Mouse (Mus musculus) embryonic facial prominence, embryonic 11.5 days (tissue): ENCODE data around the gene Mxd4. TPM values are rescaled to one million over a fixed set of nuclear protein-coding genes. Genes with fewer than 3 reads are reported as not detected.
A peak's percentile ranks its signal among the peaks of the same experiment; 100 is the strongest.

Experiments
- ATAC-seq: fragments of 200-750 bp; cut with Nextera tagmentation; replicated peaks from 2 replicates; pipeline ENCODE4 v1.8.0; 2017; ENCODE audit warnings: low read depth; ENCODE audit not compliant: insufficient number of reproducible peaks, low FRiP score, low TSS enrichment
- DNase-seq: peaks from one replicate; pipeline ENCODE4 v3.0.0-alpha.2; 2015; ENCODE audit warnings: low spot score
- H3K27ac ChIP-seq: fragments of 300-500 bp; sonication (generic); replicated peaks from 2 replicates; pipeline ENCODE4 v1.5.1; 2014; ENCODE audit warnings: mild to moderate bottlenecking, low read depth, low read length, control low read depth
- H3K27me3 ChIP-seq: fragments of 300-500 bp; sonication (generic); 2 replicates; pipeline ENCODE4 v1.6.1; 2014; ENCODE audit warnings: mild to moderate bottlenecking, low read length, moderate library complexity, mixed read lengths; ENCODE audit not compliant: control insufficient read depth, insufficient read depth
- H3K36me3 ChIP-seq: fragments of 300-500 bp; sonication (generic); replicated peaks from 2 replicates; pipeline ENCODE4 v1.6.1; 2014; ENCODE audit warnings: low read depth, mild to moderate bottlenecking, low read length, moderate library complexity, mixed read lengths; ENCODE audit not compliant: control insufficient read depth, insufficient read depth
- H3K4me1 ChIP-seq: fragments of 300-500 bp; sonication (generic); 2 replicates; pipeline ENCODE4 v1.6.1; 2014; ENCODE audit warnings: low read length, mixed read lengths; ENCODE audit not compliant: control insufficient read depth, insufficient read depth
- H3K4me2 ChIP-seq: fragments of 300-500 bp; sonication (generic); 2 replicates; pipeline ENCODE4 v1.6.1; 2014; ENCODE audit warnings: low read depth, mild to moderate bottlenecking, control low read depth, low read length, moderate library complexity
- H3K4me3 ChIP-seq: fragments of 300-500 bp; sonication (generic); 2 replicates; pipeline ENCODE4 v1.5.1; 2014; ENCODE audit warnings: low read depth, low read length, control low read depth
- H3K9ac ChIP-seq: fragments of 300-500 bp; sonication (generic); replicated peaks from 2 replicates; pipeline ENCODE4 v1.6.1; 2014; ENCODE audit warnings: mild to moderate bottlenecking, control low read depth, low read length
- H3K9me3 ChIP-seq: fragments of 300-500 bp; sonication (generic); replicated peaks from 2 replicates; pipeline ENCODE4 v1.6.1; 2016; ENCODE audit warnings: mild to moderate bottlenecking, low read length, inconsistent platforms, mixed read lengths; ENCODE audit not compliant: control insufficient read depth
- WGBS: fragments of 180-500 bp; shearing (Covaris S2); extraction: QIAGEN DNeasy Blood & Tissue Kit; methylation state at CpG from one replicate; pipeline ENCODE4 v1.1.7; 2014; 5-methylcytosine and 5-hydroxymethylcytosine counted together
- polyA plus RNA-seq: library from polyadenylated mRNA; unstranded; fragments of >200 nt; fragmentation: Nextera tagmentation; extraction: Ambion mirVana; gene quantifications from 2 replicates; pipeline ENCODE4 v1.2.1, GENCODE M21; 2014

Mxd4 gene
- polyA plus RNA-seq, result 17.7 and 25.5 TPM in 2 replicates

GRCm38 (mm10) chr5:34187601-34188316 is at the start of gene Mxd4:
Gene Mxd4 (minus strand): TSS chr5:34187720.
- 0 out of 2 replicates have a peak, but pooled peaks cover 3% of the 10 kb centered on the region for H3K4me1 ChIP-seq
- H3K9me3 ChIP-seq, result no peaks in the 10 kb centered on the region
- peak within 1 kb of the TSS; percentile 80 for H3K9ac ChIP-seq
- H3K4me2 ChIP-seq, result peak within 1 kb of the TSS; percentile 87
- no peaks in the 10 kb centered on the region for H3K36me3 ChIP-seq
- peak within 1 kb of the TSS; percentile 81 for H3K27ac ChIP-seq
- no peaks in the 10 kb centered on the region for H3K27me3 ChIP-seq
- under 1% methylated on average over 60 of the region's 60 CpGs for WGBS
- H3K4me3 ChIP-seq, result peak within 1 kb of the TSS; percentile 91
- peak; percentile 99 for DNase-seq
- peak; percentile 99 for ATAC-seq

- no peak overlapping the region for H3K4me2 ChIP-seq
- no peak overlapping the region for H3K9ac ChIP-seq
- H3K9me3 ChIP-seq, result no peaks in the 10 kb centered on the region
- no peaks in the 10 kb centered on the region for H3K36me3 ChIP-seq
- H3K4me3 ChIP-seq, result no peak overlapping the region
- no peaks in the 10 kb centered on the region for H3K27me3 ChIP-seq
- DNase-seq, result no peak
- ATAC-seq, result no peak
- H3K27ac ChIP-seq, result no peak overlapping the region
- H3K4me1 ChIP-seq, result no peaks in the 10 kb centered on the region
- WGBS, result 52% methylated on average over 10 of the region's 10 CpGs
Observed at GRCm38 (mm10) chr5:34235898-34236420, 48.4 kb upstream of the Mxd4 start.

GRCm38 (mm10) chr5:34235056-34235455 is 47.5 kb upstream of the Mxd4 start:
- ATAC-seq (no peak), DNase-seq (no peak)
- Histone ChIP-seq H3K27me3 (no peaks in the 10 kb centered on the region), H3K9me3 (no peaks in the 10 kb centered on the region), H3K4me3 (no peak overlapping the region), H3K4me1 (no peaks in the 10 kb centered on the region), H3K9ac (no peak overlapping the region), H3K4me2 (no peak overlapping the region), H3K36me3 (no peaks in the 10 kb centered on the region), H3K27ac (no peak overlapping the region)
- WGBS, result 69% methylated on average over 4 of the region's 4 CpGs

GRCm38 (mm10) chr5:34233221-34233515 is 45.6 kb upstream of the Mxd4 start:
- Histone ChIP-seq H3K27me3 (no peaks in the 10 kb centered on the region), H3K4me1 (no peaks in the 10 kb centered on the region), H3K4me3 (no peak overlapping the region), H3K9ac (no peak overlapping the region), H3K9me3 (no peaks in the 10 kb centered on the region), H3K4me2 (no peak overlapping the region), H3K27ac (no peak overlapping the region), H3K36me3 (no peaks in the 10 kb centered on the region)
- 84% methylated on average over 6 of the region's 6 CpGs for WGBS
- DNase-seq (no peak), ATAC-seq (no peak)

GRCm38 (mm10) chr5:34232481-34233220 is 45.1 kb upstream of the Mxd4 start:
- H3K27me3 ChIP-seq, result no peaks in the 10 kb centered on the region
- no peaks in the 10 kb centered on the region for H3K9me3 ChIP-seq
- H3K4me2 ChIP-seq, result no peak overlapping the region
- no peak for ATAC-seq
- WGBS, result 72% methylated on average over 8 of the region's 8 CpGs
- no peak overlapping the region for H3K4me3 ChIP-seq
- no peak overlapping the region for H3K27ac ChIP-seq
- H3K9ac ChIP-seq, result no peak overlapping the region
- no peak for DNase-seq
- no peaks in the 10 kb centered on the region for H3K36me3 ChIP-seq
- H3K4me1 ChIP-seq, result no peaks in the 10 kb centered on the region

GRCm38 (mm10) chr5:34231901-34232300 is 44.4 kb upstream of the Mxd4 start:
- Histone ChIP-seq H3K27me3 (no peaks in the 10 kb centered on the region), H3K36me3 (no peaks in the 10 kb centered on the region), H3K4me1 (no peaks in the 10 kb centered on the region), H3K4me3 (no peak overlapping the region), H3K4me2 (no peak overlapping the region), H3K9me3 (no peaks in the 10 kb centered on the region), H3K27ac (no peak overlapping the region), H3K9ac (no peak overlapping the region)
- ATAC-seq, result no peak
- WGBS, result 84% methylated on average over 6 of the region's 6 CpGs
- no peak for DNase-seq

- Histone ChIP-seq H3K4me3 (no peak overlapping the region), H3K4me2 (no peak overlapping the region), H3K9ac (no peak overlapping the region), H3K4me1 (no peaks in the 10 kb centered on the region), H3K27ac (no peak overlapping the region), H3K36me3 (no peaks in the 10 kb centered on the region), H3K27me3 (no peaks in the 10 kb centered on the region), H3K9me3 (no peaks in the 10 kb centered on the region)
- DNase-seq (no peak), ATAC-seq (no peak)
- 85% methylated on average over 9 of the region's 9 CpGs for WGBS
Observed at GRCm38 (mm10) chr5:34230599-34231485, 43.3 kb upstream of the Mxd4 start.
